9 mouse cellular contexts compared by ENCODE assay signal in genomic region chr8:110687726-110688125, GRCm38 (mm10). TPM values are rescaled to one million over a fixed set of nuclear protein-coding genes. Genes with fewer than 3 reads are reported as not detected.
DNase-seq lines count a peak whose midpoint lies in the region; ATAC-seq and TF ChIP-seq lines count a peak whose summit lies in the region.
"Had no signal": no experiment of that assay in that cellular context is flagged by ENCODE, and none has a peak within 500 bp of the region (broad histone marks: within the 10 kb centered on the region; RNA-seq: fewer than 3 reads in every experiment).

No protein-coding gene starts in this region.

- 78% methylated on average over 5 of the region's 5 CpGs for WGBS in forebrain, embryonic 14.5 days
- WGBS in forebrain, embryonic 10.5 days = 92% methylated on average over 5 of the region's 5 CpGs
- WGBS in thymus, adult 2 months = 88% methylated on average over 5 of the region's 5 CpGs

- H3K4me1 ChIP-seq in forebrain, embryonic 14.5 days (ENCODE audit: control insufficient read depth, insufficient read depth, low read length) = no peaks in the 10 kb centered on the region
- peaks cover 5% of the 10 kb centered on the region for H3K4me1 ChIP-seq in forebrain, embryonic 10.5 days
- H3K4me1 ChIP-seq in thymus, adult 2 months (replicated peaks; ENCODE audit: control insufficient read depth, insufficient read depth, low read length) = no peaks in the 10 kb centered on the region
- H3K4me1 ChIP-seq: neural tube, embryonic 12.5 days had no signal

- H3K9ac ChIP-seq in forebrain, embryonic 14.5 days (ENCODE audit: low read length) = no peak overlapping the region
- H3K9ac ChIP-seq: neural tube, embryonic 12.5 days had no signal

- peaks cover 31% of the 10 kb centered on the region for H3K36me3 ChIP-seq in forebrain, embryonic 14.5 days (ENCODE audit: control insufficient read depth, insufficient read depth, low read length)
- H3K36me3 ChIP-seq in forebrain, embryonic 10.5 days (replicated peaks) = peaks cover 83% of the 10 kb centered on the region
- peaks cover 26% of the 10 kb centered on the region for H3K36me3 ChIP-seq in thymus, adult 2 months (ENCODE audit: control insufficient read depth, insufficient read depth, low read length)

- intact Hi-C loops in heart, postnatal 36 days (cut with DNase I) = loop anchor here (2.0 to 5.0 kb wide), 2 partner anchors 17 to 40 kb away; no protein-coding TSS in a partner anchor

- H3K27me3 ChIP-seq in forebrain, embryonic 14.5 days (replicated peaks; ENCODE audit: control insufficient read depth, insufficient read depth, low read length) = no peaks in the 10 kb centered on the region
- H3K27me3 ChIP-seq in forebrain, embryonic 10.5 days (ENCODE audit: poor library complexity, severe bottlenecking) = no peaks in the 10 kb centered on the region
- H3K27me3 ChIP-seq in thymus, adult 2 months (ENCODE audit: control insufficient read depth, insufficient read depth, low read length) = no peaks in the 10 kb centered on the region
- H3K27me3 ChIP-seq: neural tube, embryonic 12.5 days had no signal

- H3K27ac ChIP-seq in forebrain, embryonic 14.5 days (ENCODE audit: low read depth, low read length) = no peak overlapping the region
- no peak overlapping the region for H3K27ac ChIP-seq in forebrain, embryonic 10.5 days
- peak overlapping the region; percentile 27 for H3K27ac ChIP-seq in thymus, adult 2 months (ENCODE audit: control insufficient read depth, insufficient read depth, low read length)
- H3K27ac ChIP-seq: neural tube, embryonic 12.5 days had no signal

- DNase-seq in forebrain, embryonic 14.5 days (ENCODE audit: low spot score) = peak; percentile 25
- DNase-seq in forebrain, embryonic 10.5 days (ENCODE audit: extremely low spot score, low spot score) = no peak
- no peak for DNase-seq in thymus, adult 2 months
- no peak for DNase-seq in thymus, postnatal 25 days
- peak; percentile 82 for DNase-seq in heart, postnatal 36 days
- DNase-seq in lung, adult 18-20 months = peak; percentile 81 to 82
- DNase-seq in testis, postnatal 14 days (ENCODE audit: low spot score) = peak; percentile 69
- DNase-seq in liver = no peak

- no peak for TF ChIP-seq CTCF in thymus, adult 2 months (IDR thresholded peaks at IDR 0.05; ENCODE audit: borderline replicate concordance, control insufficient read depth, extremely low read depth, insufficient read depth, low read length, poor library complexity)

- H3K4me2 ChIP-seq in forebrain, embryonic 14.5 days (ENCODE audit: low read length) = no peak overlapping the region
- H3K4me2 ChIP-seq: neural tube, embryonic 12.5 days had no signal

- H3K4me3 ChIP-seq in forebrain, embryonic 14.5 days (ENCODE audit: low read depth, low read length) = no peak overlapping the region
- H3K4me3 ChIP-seq in forebrain, embryonic 10.5 days = no peak overlapping the region
- no peak overlapping the region for H3K4me3 ChIP-seq in thymus, adult 2 months (ENCODE audit: control insufficient read depth, insufficient read depth, low read length)
- H3K4me3 ChIP-seq: neural tube, embryonic 12.5 days had no signal

- no peak for ATAC-seq in forebrain, embryonic 14.5 days

- no peak for TF ChIP-seq POLR2A in thymus, adult 2 months (IDR thresholded peaks at IDR 0.05; ENCODE audit: control insufficient read depth, extremely low read depth, insufficient read depth, low read length, poor library complexity)

- no peaks in the 10 kb centered on the region for H3K9me3 ChIP-seq in forebrain, embryonic 14.5 days (replicated peaks; ENCODE audit: control insufficient read depth, low read length)
- no peaks in the 10 kb centered on the region for H3K9me3 ChIP-seq in forebrain, embryonic 10.5 days
- H3K9me3 ChIP-seq: neural tube, embryonic 12.5 days had no signal

RNA-seq across cellular contexts. Expression of gene Mtss1l, which starts 33.5 kb away (rescaled TPM):
- 16.5 and 20.1 TPM in 2 replicates for polyA plus RNA-seq in forebrain, embryonic 14.5 days (2014; fragmentation: Nextera tagmentation; extraction: Ambion mirVana)
- 5.4 and 5.6 TPM in 2 replicates for polyA plus RNA-seq in forebrain, embryonic 10.5 days (2016; fragmentation: Nextera tagmentation; extraction: Ambion mirVana)
- polyA plus RNA-seq in thymus, adult 2 months (2012; rRNA removed) = 38.7 and 43.6 TPM in 2 replicates
- total RNA-seq in heart, postnatal 36 days (2021) = 10 to 100 TPM; 34.3 to 38.1 TPM

Comparison
In these comparisons a context has a peak if more than half of its experiments do, and no peak if none do; other contexts are left out.
1. DNase-seq: peak in forebrain, embryonic 14.5 days (single experiment), heart, postnatal 36 days (2 of 2), lung, adult 18-20 months (2 of 2) and testis, postnatal 14 days (single experiment); none in forebrain, embryonic 10.5 days (single experiment), thymus, adult 2 months (single experiment), thymus, postnatal 25 days (single experiment) and liver (single experiment).